Mouse (Mus musculus): Measurements from ENCODE around the gene Snx11. TPM values are rescaled to one million over a fixed set of nuclear protein-coding genes. Genes with fewer than 3 reads are reported as not detected.

Gene Snx11
- polyA plus RNA-seq, 1 experiment from 2014 or later = 10.3 TPM

GRCm38 (mm10) chr11:96809562-96810235 is 32.3 kb upstream of the Snx11 start:
- WGBS = 94% methylated on average over 6 of the region's 6 CpGs
- ATAC-seq (ENCODE audit: insufficient number of reproducible peaks, low FRiP score, low TSS enrichment, low read depth) = no peak
- H3K9ac ChIP-seq (ENCODE audit: low read length) = no peak overlapping the region

GRCm38 (mm10) chr11:96808066-96808465 is 30.7 kb upstream of the Snx11 start:
- H3K27ac ChIP-seq (replicated peaks; ENCODE audit: low read depth, low read length) = no peak overlapping the region
- H3K4me2 ChIP-seq (ENCODE audit: low read depth, severe bottlenecking) = no peak overlapping the region
- peaks cover 30% of the 10 kb centered on the region; the same call in 1 of the 2 replicates for H3K36me3 ChIP-seq (ENCODE audit: control insufficient read depth, insufficient read depth, low read length)
- no peak overlapping the region for H3K9ac ChIP-seq (ENCODE audit: low read length)
- no peaks in the 10 kb centered on the region for H3K9me3 ChIP-seq (ENCODE audit: control insufficient read depth, low read length)
- WGBS = 64% methylated on average over 1 of the region's 1 CpGs
- no peaks in the 10 kb centered on the region for H3K4me1 ChIP-seq (ENCODE audit: control insufficient read depth, insufficient read depth, low read length)
- no peaks in the 10 kb centered on the region for H3K27me3 ChIP-seq (ENCODE audit: control insufficient read depth, insufficient read depth, low read length)
- DNase-seq (ENCODE audit: low spot score) = no peak
- H3K4me3 ChIP-seq (ENCODE audit: low read depth, low read length) = no peak overlapping the region
- ATAC-seq (ENCODE audit: insufficient number of reproducible peaks, low FRiP score, low TSS enrichment, low read depth) = no peak

More at GRCm38 (mm10) chr11:96809562-96810235, 32.3 kb upstream of the Snx11 start:
- Histone ChIP-seq H3K4me3 (ENCODE audit: low read depth, low read length) (no peak overlapping the region), H3K9me3 (ENCODE audit: control insufficient read depth, low read length) (no peaks in the 10 kb centered on the region), H3K36me3 (ENCODE audit: control insufficient read depth, insufficient read depth, low read length) (peaks cover 30% of the 10 kb centered on the region; the same call in 1 of the 2 replicates), H3K4me1 (ENCODE audit: control insufficient read depth, insufficient read depth, low read length) (no peaks in the 10 kb centered on the region), H3K27ac (replicated peaks; ENCODE audit: low read depth, low read length) (no peak overlapping the region), H3K27me3 (ENCODE audit: control insufficient read depth, insufficient read depth, low read length) (no peaks in the 10 kb centered on the region), H3K4me2 (ENCODE audit: low read depth, severe bottlenecking) (no peak overlapping the region)
- no peak for DNase-seq (ENCODE audit: low spot score)

GRCm38 (mm10) chr11:96805606-96806005 is 28.2 kb upstream of the Snx11 start:
- no peaks in the 10 kb centered on the region for H3K9me3 ChIP-seq (ENCODE audit: control insufficient read depth, low read length)
- no peaks in the 10 kb centered on the region for H3K27me3 ChIP-seq (ENCODE audit: control insufficient read depth, insufficient read depth, low read length)
- H3K4me2 ChIP-seq (ENCODE audit: low read depth, severe bottlenecking) = no peak overlapping the region
- no peak overlapping the region for H3K4me3 ChIP-seq (ENCODE audit: low read depth, low read length)
- H3K27ac ChIP-seq (replicated peaks; ENCODE audit: low read depth, low read length) = no peak overlapping the region
- H3K9ac ChIP-seq (ENCODE audit: low read length) = no peak overlapping the region
- H3K4me1 ChIP-seq (ENCODE audit: control insufficient read depth, insufficient read depth, low read length) = no peaks in the 10 kb centered on the region
- ATAC-seq (ENCODE audit: insufficient number of reproducible peaks, low FRiP score, low TSS enrichment, low read depth) = no peak
- WGBS = 95% methylated on average over 5 of the region's 5 CpGs
- peaks cover 27% of the 10 kb centered on the region; the same call in 1 of the 2 replicates for H3K36me3 ChIP-seq (ENCODE audit: control insufficient read depth, insufficient read depth, low read length)
- no peak for DNase-seq (ENCODE audit: low spot score)

- Histone ChIP-seq H3K27me3 (ENCODE audit: control insufficient read depth, insufficient read depth, low read length) (no peaks in the 10 kb centered on the region), H3K4me3 (ENCODE audit: low read depth, low read length) (no peak overlapping the region), H3K9ac (ENCODE audit: low read length) (no peak overlapping the region), H3K4me2 (ENCODE audit: low read depth, severe bottlenecking) (no peak overlapping the region), H3K36me3 (ENCODE audit: control insufficient read depth, insufficient read depth, low read length) (peaks cover 9% of the 10 kb centered on the region; the same call in 1 of the 2 replicates), H3K4me1 (ENCODE audit: control insufficient read depth, insufficient read depth, low read length) (no peaks in the 10 kb centered on the region), H3K27ac (replicated peaks; ENCODE audit: low read depth, low read length) (no peak overlapping the region), H3K9me3 (ENCODE audit: control insufficient read depth, low read length) (no peaks in the 10 kb centered on the region)
- ATAC-seq (ENCODE audit: insufficient number of reproducible peaks, low FRiP score, low TSS enrichment, low read depth) (no peak), DNase-seq (ENCODE audit: low spot score) (no peak)
- 90% methylated on average over 2 of the region's 2 CpGs for WGBS
These were observed 22.2 kb upstream of the Snx11 start for GRCm38 (mm10) chr11:96799511-96799910.

- ATAC-seq (ENCODE audit: insufficient number of reproducible peaks, low FRiP score, low TSS enrichment, low read depth) (no peak), DNase-seq (ENCODE audit: low spot score) (no peak)
- H3K36me3 ChIP-seq (ENCODE audit: control insufficient read depth, insufficient read depth, low read length) = peaks cover 2% of the 10 kb centered on the region; the same call in 1 of the 2 replicates
- WGBS = 78% methylated on average over 1 of the region's 1 CpGs
- H3K9ac ChIP-seq (ENCODE audit: low read length) = no peak overlapping the region
- no peaks in the 10 kb centered on the region for H3K27me3 ChIP-seq (ENCODE audit: control insufficient read depth, insufficient read depth, low read length)
- H3K4me1 ChIP-seq (ENCODE audit: control insufficient read depth, insufficient read depth, low read length) = 0 out of 2 replicates have a peak, but pooled peaks cover 2% of the 10 kb centered on the region
- H3K27ac ChIP-seq (replicated peaks; ENCODE audit: low read depth, low read length) = no peak overlapping the region
- no peak overlapping the region for H3K4me2 ChIP-seq (ENCODE audit: low read depth, severe bottlenecking)
- H3K4me3 ChIP-seq (ENCODE audit: low read depth, low read length) = no peak overlapping the region
- no peaks in the 10 kb centered on the region for H3K9me3 ChIP-seq (ENCODE audit: control insufficient read depth, low read length)
These were observed 19.2 kb upstream of the Snx11 start for GRCm38 (mm10) chr11:96796586-96796985.

GRCm38 (mm10) chr11:96796081-96796480 is 18.7 kb upstream of the Snx11 start:
- no peak overlapping the region for H3K4me2 ChIP-seq (ENCODE audit: low read depth, severe bottlenecking)
- ATAC-seq (ENCODE audit: insufficient number of reproducible peaks, low FRiP score, low TSS enrichment, low read depth) = no peak
- H3K9ac ChIP-seq (ENCODE audit: low read length) = no peak overlapping the region
- H3K4me3 ChIP-seq (ENCODE audit: low read depth, low read length) = no peak overlapping the region
- H3K27ac ChIP-seq (replicated peaks; ENCODE audit: low read depth, low read length) = no peak overlapping the region
- no peaks in the 10 kb centered on the region for H3K9me3 ChIP-seq (ENCODE audit: control insufficient read depth, low read length)
- 0 out of 2 replicates have a peak, but pooled peaks cover 2% of the 10 kb centered on the region for H3K4me1 ChIP-seq (ENCODE audit: control insufficient read depth, insufficient read depth, low read length)
- DNase-seq (ENCODE audit: low spot score) = no peak
- WGBS = 96% methylated on average over 2 of the region's 2 CpGs
- peaks cover 2% of the 10 kb centered on the region; the same call in 1 of the 2 replicates for H3K36me3 ChIP-seq (ENCODE audit: control insufficient read depth, insufficient read depth, low read length)
- no peaks in the 10 kb centered on the region for H3K27me3 ChIP-seq (ENCODE audit: control insufficient read depth, insufficient read depth, low read length)

GRCm38 (mm10) chr11:96795491-96795890 is 18.1 kb upstream of the Snx11 start:
- Histone ChIP-seq H3K4me1 (ENCODE audit: control insufficient read depth, insufficient read depth, low read length) (0 out of 2 replicates have a peak, but pooled peaks cover 2% of the 10 kb centered on the region), H3K4me2 (ENCODE audit: low read depth, severe bottlenecking) (no peak overlapping the region), H3K27me3 (ENCODE audit: control insufficient read depth, insufficient read depth, low read length) (no peaks in the 10 kb centered on the region), H3K36me3 (ENCODE audit: control insufficient read depth, insufficient read depth, low read length) (peaks cover 2% of the 10 kb centered on the region; the same call in 1 of the 2 replicates), H3K9ac (ENCODE audit: low read length) (no peak overlapping the region), H3K27ac (replicated peaks; ENCODE audit: low read depth, low read length) (no peak overlapping the region), H3K9me3 (ENCODE audit: control insufficient read depth, low read length) (no peaks in the 10 kb centered on the region), H3K4me3 (ENCODE audit: low read depth, low read length) (no peak overlapping the region)
- ATAC-seq (ENCODE audit: insufficient number of reproducible peaks, low FRiP score, low TSS enrichment, low read depth) (no peak), DNase-seq (ENCODE audit: low spot score) (no peak)
- 97% methylated on average over 13 of the region's 13 CpGs for WGBS

- H3K9me3 ChIP-seq (ENCODE audit: control insufficient read depth, low read length) = no peaks in the 10 kb centered on the region
- H3K27me3 ChIP-seq (ENCODE audit: control insufficient read depth, insufficient read depth, low read length) = no peaks in the 10 kb centered on the region
- no peak overlapping the region for H3K9ac ChIP-seq (ENCODE audit: low read length)
- H3K4me2 ChIP-seq (ENCODE audit: low read depth, severe bottlenecking) = peak overlapping the region; percentile 94
- ATAC-seq (ENCODE audit: insufficient number of reproducible peaks, low FRiP score, low TSS enrichment, low read depth) (no peak), DNase-seq (ENCODE audit: low spot score) (no peak)
- H3K4me1 ChIP-seq (ENCODE audit: control insufficient read depth, insufficient read depth, low read length) = peaks cover 6% of the 10 kb centered on the region
- H3K27ac ChIP-seq (replicated peaks; ENCODE audit: low read depth, low read length) = no peak overlapping the region
- peak overlapping the region; percentile 91 for H3K4me3 ChIP-seq (ENCODE audit: low read depth, low read length)
- 23% methylated on average over 1 of the region's 1 CpGs for WGBS
- peaks cover 2% of the 10 kb centered on the region; the same call in 1 of the 2 replicates for H3K36me3 ChIP-seq (ENCODE audit: control insufficient read depth, insufficient read depth, low read length)
These were observed 13.3 kb upstream of the Snx11 start for GRCm38 (mm10) chr11:96790681-96791080.

All from limb, embryonic 11.5 days (tissue).